Mouse (Mus musculus) kidney, postnatal 0 days (tissue): ENCODE measurements around the gene Gdf11. TPM values are rescaled to one million over a fixed set of nuclear protein-coding genes. Genes with fewer than 3 reads are reported as not detected.

Experiments used
- ATAC-seq: fragments of 200-750 bp; cut with Nextera tagmentation; replicated peaks from 2 replicates; pipeline ENCODE4 v1.8.0; 2017; ENCODE audit warnings: low read depth, moderate number of reproducible peaks, moderate TSS enrichment, moderate library complexity; ENCODE audit not compliant: low FRiP score
- DNase-seq: peaks from one replicate; pipeline ENCODE4 v3.0.0-alpha.2; 2016; ENCODE audit warnings: low spot score
- H3K27ac ChIP-seq: fragments of 300-500 bp; sonication (generic); 2 replicates; pipeline ENCODE4 v1.5.1; 2014; ENCODE audit warnings: mild to moderate bottlenecking
- H3K27me3 ChIP-seq: fragments of 300-500 bp; sonication (generic); 2 replicates; pipeline ENCODE4 v1.6.1; 2014; ENCODE audit warnings: low read length, mixed read lengths; ENCODE audit not compliant: insufficient read depth
- H3K36me3 ChIP-seq: fragments of 300-500 bp; sonication (generic); 2 replicates; pipeline ENCODE4 v1.6.1; 2014; ENCODE audit warnings: low read length, mixed read lengths; ENCODE audit not compliant: insufficient read depth
- H3K4me1 ChIP-seq: fragments of 300-500 bp; sonication (generic); replicated peaks from 2 replicates; pipeline ENCODE4 v1.6.1; 2014; ENCODE audit warnings: antibody characterized with exemption, low read length, mixed read lengths; ENCODE audit not compliant: insufficient read depth
- H3K4me2 ChIP-seq: fragments of 300-500 bp; sonication (generic); 2 replicates; pipeline ENCODE4 v1.6.1; 2014; ENCODE audit warnings: mild to moderate bottlenecking, low read length, moderate library complexity, mixed read lengths
- H3K4me3 ChIP-seq: fragments of 300-500 bp; sonication (generic); replicated peaks from 2 replicates; pipeline ENCODE4 v1.5.1; 2014; ENCODE audit warnings: low read depth, low read length
- H3K9ac ChIP-seq: fragments of 300-500 bp; sonication (generic); 2 replicates; pipeline ENCODE4 v1.6.1; 2014; ENCODE audit warnings: low read depth, low read length
- H3K9me3 ChIP-seq: fragments of 300-500 bp; sonication (generic); replicated peaks from 2 replicates; pipeline ENCODE4 v1.6.1; 2016; ENCODE audit warnings: low read length, inconsistent platforms, mixed read lengths
- CTCF ChIP-seq: IDR thresholded peaks from 2 replicates; pipeline ENCODE4 v1.5.1; 2016; ENCODE audit warnings: antibody characterized with exemption, low read depth, mild to moderate bottlenecking, moderate library complexity
- WGBS: fragments of 180-500 bp; shearing (Covaris S2); extraction: QIAGEN DNeasy Blood & Tissue Kit; methylation state at CpG from one replicate; pipeline ENCODE4 v1.1.7; 2014; 5-methylcytosine and 5-hydroxymethylcytosine counted together
- polyA plus RNA-seq: library from polyadenylated mRNA; unstranded; fragments of >200 nt; fragmentation: Nextera tagmentation; extraction: Ambion mirVana; gene quantifications from 2 replicates; pipeline ENCODE4 v1.2.1, GENCODE M21; 2015

Gene Gdf11
- polyA plus RNA-seq, 1 experiment from 2014 or later = 7.7 TPM

DNA sequence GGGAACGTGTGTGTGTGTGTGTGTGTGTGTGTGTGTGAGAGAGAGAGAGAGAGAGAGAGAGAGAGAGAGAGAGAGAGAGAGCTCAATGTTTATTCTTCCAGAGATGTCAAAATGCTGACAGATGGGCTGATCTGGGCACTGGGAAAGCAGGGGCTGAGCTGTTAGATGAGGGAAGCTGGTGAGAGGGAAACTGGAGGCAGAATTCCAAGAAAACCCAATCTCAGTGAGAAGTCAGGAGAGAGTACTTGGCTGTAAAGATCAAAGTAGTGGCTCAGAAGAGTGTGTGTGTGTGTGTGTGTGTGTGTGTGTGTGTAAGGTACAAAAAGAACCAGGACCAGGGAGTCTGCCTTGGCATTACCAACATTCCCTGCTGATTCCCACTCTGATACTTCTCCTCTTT, 6.0 kb upstream of the Gdf11 start:
- Histone ChIP-seq H3K27ac (no peak overlapping the region), H3K9me3 (no peaks in the 10 kb centered on the region), H3K4me1 (peaks cover 9% of the 10 kb centered on the region), H3K9ac (no peak overlapping the region), H3K27me3 (0 out of 2 replicates have a peak, but pooled peaks cover 3% of the 10 kb centered on the region), H3K36me3 (no peaks in the 10 kb centered on the region), H3K4me2 (no peak overlapping the region), H3K4me3 (no peak overlapping the region)
- no peak for TF ChIP-seq CTCF
- DNase-seq (no peak), ATAC-seq (no peak)
- 19% methylated on average over 1 of the region's 1 CpGs for WGBS

DNA sequence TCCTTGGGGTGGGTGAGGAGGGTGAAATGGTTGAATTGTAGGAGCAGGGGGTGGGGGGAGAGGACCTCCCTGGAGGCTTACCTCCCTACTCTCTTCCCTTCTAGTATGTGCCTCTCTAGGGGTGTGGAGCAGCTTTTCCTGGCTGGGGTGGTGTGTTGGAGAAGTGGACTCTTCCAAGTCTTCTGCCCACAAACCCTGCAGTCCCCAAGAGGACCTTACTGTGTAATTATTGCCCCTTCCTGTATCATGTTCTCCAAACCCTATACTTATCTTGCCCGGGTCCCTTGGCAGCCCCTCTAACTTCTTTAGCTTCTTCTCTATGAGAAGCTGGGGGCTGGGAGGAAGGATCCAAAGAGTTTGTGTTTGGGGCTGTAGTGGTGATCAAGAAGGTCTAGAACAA, 5.3 kb upstream of the Gdf11 start:
- H3K9me3 ChIP-seq = no peaks in the 10 kb centered on the region
- no peak overlapping the region for H3K4me3 ChIP-seq
- no peak overlapping the region for H3K4me2 ChIP-seq
- DNase-seq (no peak), ATAC-seq (no peak)
- no peak overlapping the region for H3K9ac ChIP-seq
- peaks cover 9% of the 10 kb centered on the region for H3K4me1 ChIP-seq
- 0 out of 2 replicates have a peak, but pooled peaks cover 3% of the 10 kb centered on the region for H3K27me3 ChIP-seq
- no peak for TF ChIP-seq CTCF
- no peaks in the 10 kb centered on the region for H3K36me3 ChIP-seq
- H3K27ac ChIP-seq = no peak overlapping the region
- 35% methylated on average over 1 of the region's 1 CpGs for WGBS

DNA sequence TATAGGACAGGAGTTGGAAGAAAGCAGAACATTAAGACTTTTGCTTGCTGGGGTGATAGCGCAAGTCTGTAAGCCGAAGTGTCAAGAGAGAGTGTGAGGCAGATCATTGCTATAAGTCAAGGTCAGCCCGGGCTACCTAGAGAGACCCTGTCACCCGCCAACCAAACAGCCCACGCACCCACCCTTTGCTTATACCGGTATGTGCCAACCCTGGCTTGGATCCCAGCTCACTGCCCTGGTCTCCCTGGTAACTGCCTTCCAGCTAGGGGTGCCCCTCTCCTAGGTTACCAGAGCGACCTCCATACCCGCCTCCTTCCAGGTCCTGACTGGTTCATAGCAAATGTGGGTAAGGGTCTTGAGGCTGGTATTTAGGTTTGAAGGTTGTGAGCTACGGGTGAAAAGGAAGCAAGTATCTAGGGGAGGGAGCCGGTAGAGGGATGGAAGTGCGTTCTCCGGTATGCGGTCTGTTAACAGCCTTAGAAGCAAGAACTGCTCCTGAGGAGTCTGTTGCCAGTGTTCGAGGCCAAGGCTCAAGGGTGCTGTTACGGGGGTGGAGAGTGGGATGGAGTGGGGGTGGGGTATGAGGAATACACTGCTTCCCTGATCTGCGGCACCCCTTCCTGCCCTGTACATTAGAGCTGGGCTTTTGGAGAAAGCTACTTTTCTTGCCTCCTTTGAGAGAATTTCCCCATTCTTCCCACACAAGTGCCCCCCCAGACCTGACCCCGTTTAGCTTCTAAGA, 4.6 kb upstream of the Gdf11 start:
- DNase-seq (no peak), ATAC-seq (no peak; the same call in 1 of the 2 replicates)
- no peak for TF ChIP-seq CTCF
- Histone ChIP-seq H3K36me3 (no peaks in the 10 kb centered on the region), H3K4me3 (0 out of 2 replicates have a peak overlapping the region, but pooled peaks have one; percentile 6), H3K27ac (no peak overlapping the region), H3K9ac (peak overlapping the region; percentile 13; the same call in 1 of the 2 replicates), H3K27me3 (0 out of 2 replicates have a peak, but pooled peaks cover 3% of the 10 kb centered on the region), H3K4me1 (peaks cover 9% of the 10 kb centered on the region), H3K9me3 (no peaks in the 10 kb centered on the region), H3K4me2 (peak overlapping the region; percentile 38)
- WGBS = 9% methylated on average over 17 of the region's 17 CpGs

DNA sequence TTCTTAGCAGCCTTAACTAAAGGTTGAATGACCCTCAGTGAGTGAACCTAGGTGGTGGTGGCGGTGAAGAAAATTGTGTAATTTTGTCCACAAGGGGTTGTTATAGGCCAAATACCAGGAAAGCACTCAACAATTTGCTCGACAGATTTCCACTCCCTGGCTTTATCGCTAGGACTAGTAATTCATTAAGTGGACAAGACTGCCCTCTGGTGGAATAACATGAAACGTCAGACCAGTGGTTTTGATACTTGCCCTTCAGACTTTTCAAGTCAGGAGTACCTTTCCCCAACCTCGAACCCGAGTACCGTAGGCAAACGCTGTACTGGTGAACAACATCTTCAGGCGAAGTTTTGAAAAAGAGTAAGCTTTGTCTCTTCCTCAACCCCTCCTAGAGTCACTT, 3.9 kb upstream of the Gdf11 start:
- peak; percentile 91 for TF ChIP-seq CTCF
- H3K4me1 ChIP-seq = peaks cover 10% of the 10 kb centered on the region; the same call in 1 of the 2 replicates
- DNase-seq = peak; percentile 94
- ATAC-seq = peak; percentile 36
- no peaks in the 10 kb centered on the region for H3K36me3 ChIP-seq
- H3K9me3 ChIP-seq = no peaks in the 10 kb centered on the region
- WGBS = under 1% methylated on average over 9 of the region's 9 CpGs
- H3K27me3 ChIP-seq = 0 out of 2 replicates have a peak, but pooled peaks cover 3% of the 10 kb centered on the region
- H3K4me3 ChIP-seq = 0 out of 2 replicates have a peak overlapping the region, but pooled peaks have one; percentile 6
- peak overlapping the region; percentile 38 for H3K4me2 ChIP-seq
- no peak overlapping the region for H3K27ac ChIP-seq
- no peak overlapping the region for H3K9ac ChIP-seq

DNA sequence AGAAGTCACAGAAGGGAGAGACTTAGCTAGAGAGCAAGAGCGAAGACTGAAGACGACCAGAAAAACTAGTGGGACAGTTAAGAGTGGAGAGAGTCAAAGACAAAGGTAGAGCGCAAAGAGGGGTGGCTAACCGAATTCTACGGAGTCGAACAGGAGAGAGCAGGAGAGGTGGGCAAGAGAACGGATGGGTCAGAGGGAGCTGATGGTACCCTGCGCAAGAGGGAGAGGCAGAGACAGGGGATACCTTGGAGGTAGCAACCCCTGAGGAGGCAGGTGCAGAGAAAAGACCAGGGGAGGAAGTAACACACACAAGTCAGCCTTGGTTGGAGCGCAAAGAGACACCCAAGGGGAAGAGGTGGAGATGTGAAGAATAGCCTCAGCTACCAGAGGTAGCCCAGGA, 728 bp upstream of the Gdf11 start:
- Histone ChIP-seq H3K36me3 (no peaks in the 10 kb centered on the region), H3K9me3 (no peaks in the 10 kb centered on the region), H3K27ac (0 out of 2 replicates have a peak overlapping the region, but pooled peaks have one; percentile 32), H3K4me2 (peak overlapping the region; percentile 63), H3K27me3 (0 out of 2 replicates have a peak, but pooled peaks cover 3% of the 10 kb centered on the region), H3K4me3 (peak overlapping the region; percentile 62), H3K4me1 (peaks cover 18% of the 10 kb centered on the region; the same call in 1 of the 2 replicates), H3K9ac (peak overlapping the region; percentile 78; the same call in 1 of the 2 replicates)
- WGBS = 3% methylated on average over 9 of the region's 9 CpGs
- ATAC-seq (no peak), DNase-seq (no peak)
- no peak for TF ChIP-seq CTCF

DNA sequence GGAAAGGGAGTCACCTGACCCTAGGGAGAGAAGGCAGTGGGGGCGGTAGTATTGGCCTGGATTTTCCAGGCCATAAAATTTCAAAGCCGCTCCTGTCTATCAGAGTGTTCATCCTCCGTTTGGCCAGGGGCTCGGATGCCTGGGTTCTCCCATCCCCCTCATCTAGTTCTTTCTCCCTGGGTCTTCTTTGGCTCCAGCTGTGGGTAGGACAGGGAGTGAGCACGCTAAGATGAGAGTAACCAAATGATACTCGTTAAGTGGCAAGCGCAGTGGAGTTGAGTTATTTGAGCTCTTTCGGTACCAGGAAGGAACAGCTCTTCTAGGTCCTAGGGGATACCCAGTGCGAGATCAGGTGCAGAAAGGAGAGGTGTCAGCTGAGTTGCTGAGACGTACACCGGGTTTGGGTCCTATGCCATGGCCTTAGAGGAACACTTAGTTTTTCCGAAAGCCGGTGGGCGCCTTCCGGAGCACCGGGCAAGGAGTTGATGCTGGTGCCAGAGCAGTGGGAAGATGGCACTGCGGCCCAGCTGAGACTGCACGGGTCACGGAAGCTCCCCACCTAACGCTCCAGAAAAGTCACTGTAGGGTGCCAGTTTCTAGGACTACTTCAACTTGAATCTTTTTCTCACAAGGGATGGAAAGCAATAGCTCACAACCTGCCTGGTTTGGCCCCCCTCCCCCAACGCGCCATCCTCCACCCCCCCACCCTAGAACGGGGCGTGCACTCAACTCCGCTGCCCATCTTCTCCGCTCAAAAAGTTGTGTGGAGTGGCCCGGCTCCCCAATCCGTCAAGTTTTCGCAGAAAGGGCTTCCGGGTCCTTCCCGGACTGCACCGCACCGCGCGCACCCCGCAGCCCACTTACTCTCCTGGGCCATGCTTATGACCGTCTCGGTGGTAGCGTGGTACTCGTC, 879 bp downstream of the Gdf11 start:
- H3K9ac ChIP-seq = peak overlapping the region; percentile 78
- peak overlapping the region; percentile 90 for H3K27ac ChIP-seq
- TF ChIP-seq CTCF = no peak
- ATAC-seq = no peak; the same call in 1 of the 2 replicates
- peaks cover 10% of the 10 kb centered on the region; the same call in 1 of the 2 replicates for H3K4me1 ChIP-seq
- peak overlapping the region; percentile 62 for H3K4me3 ChIP-seq
- peak; percentile 37 for DNase-seq
- WGBS = under 1% methylated on average over 40 of the region's 40 CpGs
- H3K27me3 ChIP-seq = no peaks in the 10 kb centered on the region
- no peaks in the 10 kb centered on the region for H3K9me3 ChIP-seq
- H3K36me3 ChIP-seq = 0 out of 2 replicates have a peak, but pooled peaks cover 3% of the 10 kb centered on the region
- peak overlapping the region; percentile 63 for H3K4me2 ChIP-seq
